ENCODE assay signal across 9 mouse cellular contexts in the genomic region with DNA sequence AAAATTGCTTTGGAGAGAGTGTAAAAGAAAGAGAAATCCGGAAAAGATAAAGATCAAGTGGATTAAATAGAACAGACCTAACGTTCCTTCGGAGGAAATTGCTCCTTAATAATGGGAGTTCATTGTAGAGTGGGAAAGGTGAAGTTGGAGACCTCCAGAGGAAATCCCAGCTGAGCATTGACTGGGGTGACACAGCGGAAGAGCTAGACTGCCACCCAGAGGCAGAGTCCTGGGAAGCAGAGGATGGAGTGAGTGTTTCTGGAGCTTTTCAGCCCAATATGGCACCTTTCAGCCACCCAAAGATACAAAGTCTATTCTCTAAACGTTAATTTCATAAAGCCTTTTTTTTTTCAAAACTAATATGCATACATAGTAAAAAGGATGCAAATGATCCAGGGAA.
DNase-seq lines count a peak whose midpoint lies in the region; TF ChIP-seq lines count a peak whose summit lies in the region.
"Had no signal": no experiment of that assay in that cellular context is flagged by ENCODE, and none has a peak within 500 bp of the region (broad histone marks: within the 10 kb centered on the region; RNA-seq: fewer than 3 reads in every experiment).

No protein-coding gene starts in this region.

- H3K79me2 ChIP-seq in liver, adult 2 months (ENCODE audit: control insufficient read depth, insufficient read depth, low read length) = no peaks in the 10 kb centered on the region

- peak; percentile 45 for DNase-seq in adrenal gland, postnatal 10 days
- DNase-seq in adrenal gland, adult 8-10 months = no peak
- peak; percentile 21 for DNase-seq in liver, adult 2 months (ENCODE audit: extremely low read depth, low read depth, low spot score)
- DNase-seq in liver = no peak
- peak; percentile 68 for DNase-seq in embryo, embryonic 10 days (ENCODE audit: low spot score)
- DNase-seq in lung, postnatal 10 days = peak; percentile 49
- no peak for DNase-seq in urinary bladder, adult 18-20 months (ENCODE audit: low spot score in 2 of 2)
- DNase-seq in c-Kit-positive CD71-positive TER-119-positive erythroid progenitor cells, embryonic 14.5 days (ENCODE audit: low spot score) = no peak
- DNase-seq: liver, embryonic 13.5 days had no signal

- no peak overlapping the region for H3K27ac ChIP-seq in liver, adult 2 months (replicated peaks; ENCODE audit: insufficient read depth, low read depth, low read length)
- H3K27ac ChIP-seq: liver, embryonic 13.5 days had no signal

- H3K27me3 ChIP-seq in liver, adult 2 months (ENCODE audit: control insufficient read depth, insufficient read depth, low read length) = no peaks in the 10 kb centered on the region
- H3K27me3 ChIP-seq: liver, embryonic 13.5 days had no signal

- no peaks in the 10 kb centered on the region for H3K4me1 ChIP-seq in liver, adult 2 months (ENCODE audit: control insufficient read depth, insufficient read depth, low read length)
- H3K4me1 ChIP-seq: liver, embryonic 13.5 days had no signal

- H3K4me3 ChIP-seq in liver, adult 2 months (ENCODE audit: insufficient read depth, low read depth, low read length) = no peak overlapping the region
- H3K4me3 ChIP-seq: liver, embryonic 13.5 days had no signal

- 30% methylated on average over 5 of the region's 5 CpGs for WGBS in liver, adult 2 months

- H3K9ac ChIP-seq in liver, adult 2 months (ENCODE audit: low read depth, low read length) = no peak overlapping the region
- H3K9ac ChIP-seq: liver, embryonic 13.5 days had no signal

- no peak for TF ChIP-seq POLR2A in liver, adult 2 months (IDR thresholded peaks at IDR 0.05; ENCODE audit: extremely low read depth, insufficient read depth, low read length)

- peak; percentile 88 for TF ChIP-seq CTCF in liver, adult 2 months (IDR thresholded peaks at IDR 0.05; ENCODE audit: low read depth, low read length)

- no peaks in the 10 kb centered on the region for H3K36me3 ChIP-seq in liver, adult 2 months (ENCODE audit: control insufficient read depth, insufficient read depth, low read length)
- H3K36me3 ChIP-seq: liver, embryonic 13.5 days had no signal

Comparison
In these comparisons a context has a peak if more than half of its experiments do, and no peak if none do; other contexts are left out.
1. DNase-seq: peak in adrenal gland, postnatal 10 days (single experiment), liver, adult 2 months (single experiment), embryo, embryonic 10 days (single experiment) and lung, postnatal 10 days (single experiment); none in adrenal gland, adult 8-10 months (single experiment), liver (single experiment), urinary bladder, adult 18-20 months (0 of 2) and c-Kit-positive CD71-positive TER-119-positive erythroid progenitor cells, embryonic 14.5 days (single experiment).